Mouse (Mus musculus) forebrain, embryonic 14.5 days (tissue): ENCODE results near the gene Tmem238. TPM values are rescaled to one million over a fixed set of nuclear protein-coding genes. Genes with fewer than 3 reads are reported as not detected.

Experiments used
- ATAC-seq: fragments of 200-750 bp; cut with Nextera tagmentation; 2 replicates; pipeline ENCODE4 v1.8.0; 2017; ENCODE audit warnings: mild to moderate bottlenecking, moderate library complexity
- DNase-seq: peaks from one replicate; pipeline ENCODE4 v3.0.0-alpha.2; 2015; ENCODE audit warnings: low spot score
- H3K27ac ChIP-seq: fragments of 300-500 bp; sonication (generic); 2 replicates; pipeline ENCODE4 v1.5.1; 2014; ENCODE audit warnings: low read depth, mild to moderate bottlenecking, control low read depth, low read length, moderate library complexity
- H3K27me3 ChIP-seq: fragments of 300-500 bp; sonication (generic); replicated peaks from 2 replicates; pipeline ENCODE4 v1.6.1; 2014; ENCODE audit warnings: low read length, control low read depth, mixed read lengths; ENCODE audit not compliant: control insufficient read depth, insufficient read depth
- H3K36me3 ChIP-seq: fragments of 300-500 bp; sonication (generic); 2 replicates; pipeline ENCODE4 v1.6.1; 2014; ENCODE audit warnings: low read length, control low read depth; ENCODE audit not compliant: control insufficient read depth, insufficient read depth
- H3K4me1 ChIP-seq: fragments of 300-500 bp; sonication (generic); 2 replicates; pipeline ENCODE4 v1.6.1; 2014; ENCODE audit warnings: antibody characterized with exemption, low read length, control low read depth; ENCODE audit not compliant: control insufficient read depth, insufficient read depth
- H3K4me2 ChIP-seq: fragments of 300-500 bp; sonication (generic); 2 replicates; pipeline ENCODE4 v1.6.1; 2014; ENCODE audit warnings: mild to moderate bottlenecking, control low read depth, low read length
- H3K4me3 ChIP-seq: fragments of 300-500 bp; sonication (generic); 2 replicates; pipeline ENCODE4 v1.5.1; 2014; ENCODE audit warnings: low read depth, low read length, control low read depth
- H3K9ac ChIP-seq: fragments of 300-500 bp; sonication (generic); 2 replicates; pipeline ENCODE4 v1.6.1; 2014; ENCODE audit warnings: mild to moderate bottlenecking, low read length, control low read depth, moderate library complexity
- H3K9me3 ChIP-seq: fragments of 300-500 bp; sonication (generic); replicated peaks from 2 replicates; pipeline ENCODE4 v1.6.1; 2016; ENCODE audit warnings: low read length, control low read depth, mixed read lengths; ENCODE audit not compliant: control insufficient read depth
- WGBS: fragments of 180-500 bp; shearing (Covaris S2); extraction: QIAGEN DNeasy Blood & Tissue Kit; methylation state at CpG from one replicate; pipeline ENCODE4 v1.1.7; 2014; 5-methylcytosine and 5-hydroxymethylcytosine counted together
- polyA plus RNA-seq: library from polyadenylated mRNA; unstranded; fragments of >200 nt; fragmentation: Nextera tagmentation; extraction: Ambion mirVana; gene quantifications from 2 replicates; pipeline ENCODE4 v1.2.1, GENCODE M21; 2014

The Tmem238 gene
- polyA plus RNA-seq: 1.5 and 1.7 TPM in 2 replicates

GRCm38 (mm10) chr7:4789436-4789935 is at the start of gene Tmem238:
Gene Tmem238, minus strand, starts transcription at chr7:4789656.
- Histone ChIP-seq H3K36me3 (peaks cover 9% of the 10 kb centered on the region), H3K4me2 (peak within 1 kb of the TSS; percentile 92), H3K9me3 (no peaks in the 10 kb centered on the region), H3K4me1 (0 out of 2 replicates have a peak, but pooled peaks cover 4% of the 10 kb centered on the region), H3K9ac (peak within 1 kb of the TSS; percentile 79), H3K27me3 (0 out of 2 replicates have a peak, but pooled peaks cover 4% of the 10 kb centered on the region), H3K4me3 (peak within 1 kb of the TSS; percentile 54), H3K27ac (0 out of 2 replicates have a peak within 1 kb of the TSS, but pooled peaks have one; percentile 5)
- ATAC-seq (peak; percentile 2; the same call in 1 of the 2 replicates), DNase-seq (no peak)
- 8% methylated on average over 40 of the region's 40 CpGs for WGBS

- no peaks in the 10 kb centered on the region for H3K36me3 ChIP-seq
- no peak overlapping the region for H3K4me2 ChIP-seq
- no peaks in the 10 kb centered on the region for H3K27me3 ChIP-seq
- DNase-seq (no peak), ATAC-seq (no peak)
- no peak overlapping the region for H3K9ac ChIP-seq
- H3K9me3 ChIP-seq: no peaks in the 10 kb centered on the region
- H3K27ac ChIP-seq: no peak overlapping the region
- peaks cover 12% of the 10 kb centered on the region for H3K4me1 ChIP-seq
- WGBS: 27% methylated on average over 1 of the region's 1 CpGs
- no peak overlapping the region for H3K4me3 ChIP-seq
These were observed 48.2 kb upstream of the Tmem238 start for GRCm38 (mm10) chr7:4837639-4838038.

DNA sequence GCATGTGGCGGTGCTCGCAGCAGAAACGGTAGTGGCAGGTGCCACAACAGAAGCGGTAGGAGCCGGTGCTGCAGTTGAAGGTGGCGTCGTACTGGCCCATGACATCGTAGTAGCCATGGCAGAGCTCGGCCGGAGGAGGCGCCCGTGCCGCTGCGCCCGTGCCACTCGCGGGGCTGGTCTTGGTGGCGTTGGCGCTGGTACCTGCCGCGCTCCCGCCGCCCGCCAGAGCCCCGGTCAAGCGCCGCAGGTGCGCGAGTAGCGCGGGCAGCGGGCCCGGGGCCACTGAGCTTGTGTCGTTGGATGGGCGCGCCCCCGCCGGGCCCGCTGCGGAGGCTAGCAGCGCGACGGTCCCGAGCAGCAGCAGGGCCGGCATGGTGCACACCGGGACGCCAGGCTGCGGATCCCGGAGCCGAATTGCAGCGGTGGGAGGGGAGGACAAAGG is 46.9 kb upstream of the Tmem238 start:
- peak overlapping the region; percentile 70 for H3K27ac ChIP-seq
- peak overlapping the region; percentile 76 for H3K9ac ChIP-seq
- H3K4me3 ChIP-seq: peak overlapping the region; percentile 52
- H3K36me3 ChIP-seq: no peaks in the 10 kb centered on the region
- WGBS: 1% methylated on average over 46 of the region's 51 CpGs
- peaks cover 4% of the 10 kb centered on the region for H3K4me1 ChIP-seq
- DNase-seq: peak; percentile 81
- no peaks in the 10 kb centered on the region for H3K27me3 ChIP-seq
- no peaks in the 10 kb centered on the region for H3K9me3 ChIP-seq
- ATAC-seq: peak; percentile 93
- H3K4me2 ChIP-seq: peak overlapping the region; percentile 90

DNA sequence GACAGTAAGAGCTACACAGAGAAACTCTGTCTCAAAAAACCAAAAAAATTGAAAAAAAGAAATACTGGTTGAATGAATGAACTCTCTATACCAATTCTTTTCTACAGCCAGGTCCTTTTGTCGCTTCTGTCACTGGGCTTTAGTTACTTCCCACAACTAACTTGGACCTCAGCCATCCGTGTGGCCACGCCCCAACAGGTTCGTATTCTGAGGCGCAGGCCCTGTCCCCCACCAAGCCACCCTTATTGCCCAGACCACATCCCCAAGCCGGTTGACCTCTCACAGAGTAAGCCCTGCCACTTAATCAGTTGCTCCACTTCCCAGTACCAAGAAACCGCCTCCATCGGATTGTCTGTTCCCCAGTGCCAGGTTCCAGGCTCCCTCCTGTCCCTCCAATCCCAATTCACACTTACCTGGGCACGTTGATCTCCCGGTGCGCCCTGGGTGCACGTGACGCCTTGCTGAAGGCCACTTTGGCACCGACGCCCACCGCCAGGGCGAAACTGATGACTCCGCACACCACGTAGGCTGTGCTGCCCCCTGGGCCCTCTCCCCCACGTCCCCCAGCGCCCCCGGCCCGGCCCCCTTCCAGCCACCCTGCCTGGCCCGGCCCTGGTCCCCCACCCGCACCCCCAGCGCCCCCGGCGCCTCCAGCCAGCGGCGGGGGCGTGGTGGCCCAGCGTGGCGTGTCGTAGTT is 46.3 kb upstream of the Tmem238 start:
- 4% methylated on average over 33 of the region's 34 CpGs for WGBS
- Histone ChIP-seq H3K27me3 (no peaks in the 10 kb centered on the region), H3K36me3 (no peaks in the 10 kb centered on the region), H3K4me1 (peaks cover 4% of the 10 kb centered on the region), H3K9ac (peak overlapping the region; percentile 76), H3K9me3 (no peaks in the 10 kb centered on the region), H3K4me2 (peak overlapping the region; percentile 90), H3K27ac (peak overlapping the region; percentile 70; the same call in 1 of the 2 replicates), H3K4me3 (peak overlapping the region; percentile 52)
- DNase-seq: no peak
- ATAC-seq: peak; percentile 60

- Histone ChIP-seq H3K9ac (no peak overlapping the region), H3K4me1 (no peaks in the 10 kb centered on the region), H3K4me3 (no peak overlapping the region), H3K4me2 (no peak overlapping the region), H3K27ac (no peak overlapping the region), H3K9me3 (no peaks in the 10 kb centered on the region), H3K27me3 (no peaks in the 10 kb centered on the region), H3K36me3 (peaks cover 10% of the 10 kb centered on the region)
- no peak for DNase-seq
- ATAC-seq: no peak
- 9% methylated on average over 12 of the region's 12 CpGs for WGBS
These were observed 41.0 kb upstream of the Tmem238 start for GRCm38 (mm10) chr7:4830476-4830875.

DNA sequence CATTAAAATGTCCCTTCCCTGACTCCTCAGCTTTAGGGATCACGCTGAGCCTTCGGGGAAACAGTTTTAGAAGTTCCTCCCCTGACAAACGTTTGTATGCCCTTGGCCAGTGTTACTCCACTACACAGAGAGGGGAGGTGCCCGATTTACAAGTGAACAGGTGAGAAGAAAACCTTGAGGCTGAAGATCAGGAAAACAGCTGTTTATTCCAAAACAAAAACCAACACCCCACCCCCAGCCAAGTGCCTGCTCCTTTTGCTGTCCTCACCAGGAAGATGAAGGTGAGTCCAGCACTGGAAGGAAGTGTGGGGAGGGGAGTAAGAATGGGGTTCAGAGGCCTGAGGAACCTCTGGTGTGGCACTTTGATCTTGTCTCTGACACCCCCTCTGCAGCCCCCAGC is 35.9 kb upstream of the Tmem238 start:
- Histone ChIP-seq H3K9me3 (no peaks in the 10 kb centered on the region), H3K4me1 (no peaks in the 10 kb centered on the region), H3K36me3 (peaks cover 10% of the 10 kb centered on the region), H3K4me3 (no peak overlapping the region), H3K27me3 (no peaks in the 10 kb centered on the region), H3K9ac (no peak overlapping the region), H3K4me2 (no peak overlapping the region), H3K27ac (no peak overlapping the region)
- 58% methylated on average over 4 of the region's 4 CpGs for WGBS
- no peak for DNase-seq
- no peak for ATAC-seq

DNA sequence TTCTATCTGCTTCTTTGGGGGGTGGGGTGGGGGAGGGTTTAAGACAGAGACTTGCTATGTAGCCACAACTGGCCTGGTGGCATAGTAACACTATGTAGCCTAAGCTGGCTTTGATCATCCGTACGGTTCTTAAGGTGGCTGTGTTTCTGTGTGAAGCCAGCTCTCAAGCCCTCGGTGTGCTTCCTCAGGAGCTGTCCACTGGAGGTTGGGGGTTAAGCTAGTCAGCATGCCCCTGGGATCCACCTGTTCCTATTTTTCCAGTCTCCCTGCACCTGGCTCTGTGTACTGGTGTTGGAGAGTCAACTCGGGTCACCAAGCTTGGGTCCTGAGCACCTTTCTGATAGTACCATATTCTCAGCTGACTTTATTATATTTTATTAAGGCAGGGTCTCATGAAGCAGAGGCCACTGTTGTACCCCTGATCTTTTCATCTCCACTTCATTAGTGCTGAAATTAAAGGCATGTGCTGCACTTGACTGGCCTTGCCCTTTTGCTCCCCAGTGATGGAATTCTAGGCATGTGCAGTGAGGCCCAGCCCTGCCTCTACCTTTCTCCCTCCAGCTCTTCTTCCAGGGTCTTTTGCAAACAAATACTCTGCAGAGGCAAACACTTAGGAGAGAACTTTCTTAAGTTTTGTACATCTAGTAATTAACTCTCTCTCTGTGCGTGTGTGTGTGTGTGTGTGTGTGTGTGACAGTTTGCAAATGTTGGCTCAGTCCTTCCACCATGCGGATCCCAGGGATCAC is 32.9 kb upstream of the Tmem238 start:
- H3K27me3 ChIP-seq: no peaks in the 10 kb centered on the region
- DNase-seq (no peak), ATAC-seq (no peak)
- no peak overlapping the region for H3K4me2 ChIP-seq
- H3K27ac ChIP-seq: no peak overlapping the region
- no peak overlapping the region for H3K4me3 ChIP-seq
- H3K9me3 ChIP-seq: no peaks in the 10 kb centered on the region
- H3K4me1 ChIP-seq: no peaks in the 10 kb centered on the region
- no peaks in the 10 kb centered on the region for H3K36me3 ChIP-seq
- 71% methylated on average over 6 of the region's 6 CpGs for WGBS
- H3K9ac ChIP-seq: no peak overlapping the region

DNA sequence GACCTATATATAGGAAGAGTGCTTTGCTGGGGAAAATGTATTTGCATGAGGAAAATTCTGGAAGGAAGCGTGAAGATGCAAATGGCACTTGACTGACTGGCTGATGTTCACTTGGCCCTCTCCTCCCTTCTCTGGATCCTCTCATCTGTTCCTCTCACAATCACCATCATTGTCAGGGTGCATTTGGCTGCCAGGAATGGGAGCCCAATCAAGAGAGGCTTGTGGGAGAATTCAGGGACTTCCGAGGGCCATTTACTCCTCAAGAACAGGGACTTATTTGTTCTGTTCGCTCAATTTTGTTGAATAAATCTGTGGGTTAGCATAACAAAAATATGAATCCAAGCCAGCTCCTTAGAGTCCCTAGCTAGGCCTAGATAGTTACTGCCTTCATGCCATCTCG is 32.2 kb upstream of the Tmem238 start:
- Histone ChIP-seq H3K4me2 (no peak overlapping the region), H3K9ac (no peak overlapping the region), H3K36me3 (no peaks in the 10 kb centered on the region), H3K27ac (no peak overlapping the region), H3K9me3 (no peaks in the 10 kb centered on the region), H3K4me3 (no peak overlapping the region), H3K4me1 (no peaks in the 10 kb centered on the region), H3K27me3 (no peaks in the 10 kb centered on the region)
- 77% methylated on average over 4 of the region's 4 CpGs for WGBS
- DNase-seq (no peak), ATAC-seq (no peak)
